Mouse (Mus musculus) E14TG2a.4 (cell line): ENCODE data around the gene Zc2hc1b.

Experiments used
- CTCF ChIP-seq: conservative IDR thresholded peaks from 2 replicates; pipeline ENCODE4 v1.5.1; 2014; ENCODE audit warnings: low read length
- POU5F1 ChIP-seq: IDR thresholded peaks from 2 replicates; pipeline ENCODE4 v1.6.1; 2014; ENCODE audit warnings: low read length, borderline replicate concordance

GRCm38 (mm10) chr10:13160913-13161312, 16.9 kb downstream of the Zc2hc1b start:
- TF ChIP-seq CTCF (no peak), POU5F1 (no peak)
